Mouse (Mus musculus): Measurements from ENCODE around the gene En1. TPM values are rescaled to one million over a fixed set of nuclear protein-coding genes. Genes with fewer than 3 reads are reported as not detected.

Gene En1
- polyA plus RNA-seq, 1 experiment from 2014 or later: not detected

GRCm38 (mm10) chr1:120605521-120606310 lies 3.5 kb downstream of the En1 start:
- Histone ChIP-seq H3K27ac (no peak overlapping the region), H3K79me2 (ENCODE audit: inconsistent target) (no peaks in the 10 kb centered on the region), H3K4me3 (ENCODE audit: inconsistent target) (no peak overlapping the region), H3K36me3 (ENCODE audit: inconsistent target) (no peaks in the 10 kb centered on the region)
- 9% methylated on average over 6 of the region's 6 CpGs for WGBS (ENCODE audit: missing documents)

DNA sequence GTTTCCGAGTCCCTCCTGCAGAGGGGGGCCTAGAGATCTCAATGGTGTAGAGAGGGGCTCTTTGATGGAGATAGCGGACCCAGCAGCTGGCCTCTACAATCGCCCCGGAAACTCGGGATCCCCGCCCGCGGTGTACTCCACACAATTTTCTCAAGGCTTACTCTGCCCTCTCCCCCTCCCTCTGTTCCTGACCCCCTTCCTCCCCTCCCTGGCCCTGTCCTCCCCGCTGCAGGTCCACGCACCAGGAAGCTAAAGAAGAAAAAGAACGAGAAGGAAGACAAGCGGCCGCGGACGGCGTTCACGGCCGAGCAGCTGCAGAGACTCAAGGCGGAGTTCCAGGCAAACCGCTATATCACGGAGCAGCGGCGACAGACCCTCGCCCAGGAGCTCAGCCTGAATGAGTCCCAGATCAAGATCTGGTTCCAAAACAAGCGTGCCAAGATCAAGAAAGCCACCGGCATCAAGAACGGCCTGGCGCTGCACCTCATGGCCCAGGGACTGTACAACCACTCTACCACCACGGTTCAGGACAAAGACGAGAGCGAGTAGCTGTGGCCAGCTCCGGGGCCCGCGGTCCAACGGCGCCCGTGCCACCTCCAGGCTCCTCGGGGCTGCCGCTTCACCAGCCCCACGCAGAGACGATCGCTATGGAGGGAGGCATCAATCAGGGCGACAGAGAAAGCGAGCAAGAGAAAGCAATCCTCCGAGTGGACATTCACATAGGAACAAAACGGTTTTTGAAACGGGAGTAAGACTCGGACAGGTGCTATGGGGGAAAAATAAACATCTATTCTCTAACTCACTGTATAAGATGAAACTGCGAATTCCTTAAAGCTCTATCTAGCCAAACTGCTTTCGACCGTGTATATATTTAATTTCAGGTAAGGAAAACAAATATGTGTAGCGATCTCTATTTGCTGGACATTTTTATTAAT lies 4.7 kb downstream of the En1 start:
- H3K79me2 ChIP-seq (ENCODE audit: inconsistent target): no peaks in the 10 kb centered on the region
- no peak overlapping the region for H3K27ac ChIP-seq
- no peak overlapping the region for H3K4me3 ChIP-seq (ENCODE audit: inconsistent target)
- WGBS (ENCODE audit: missing documents): 3% methylated on average over 52 of the region's 52 CpGs
- H3K36me3 ChIP-seq (ENCODE audit: inconsistent target): no peaks in the 10 kb centered on the region

GRCm38 (mm10) chr1:120607576-120608400 lies 5.6 kb downstream of the En1 start:
- WGBS (ENCODE audit: missing documents): 45% methylated on average over 6 of the region's 11 CpGs
- no peak overlapping the region for H3K27ac ChIP-seq
- no peaks in the 10 kb centered on the region for H3K79me2 ChIP-seq (ENCODE audit: inconsistent target)
- H3K36me3 ChIP-seq (ENCODE audit: inconsistent target): no peaks in the 10 kb centered on the region
- no peak overlapping the region for H3K4me3 ChIP-seq (ENCODE audit: inconsistent target)

DNA sequence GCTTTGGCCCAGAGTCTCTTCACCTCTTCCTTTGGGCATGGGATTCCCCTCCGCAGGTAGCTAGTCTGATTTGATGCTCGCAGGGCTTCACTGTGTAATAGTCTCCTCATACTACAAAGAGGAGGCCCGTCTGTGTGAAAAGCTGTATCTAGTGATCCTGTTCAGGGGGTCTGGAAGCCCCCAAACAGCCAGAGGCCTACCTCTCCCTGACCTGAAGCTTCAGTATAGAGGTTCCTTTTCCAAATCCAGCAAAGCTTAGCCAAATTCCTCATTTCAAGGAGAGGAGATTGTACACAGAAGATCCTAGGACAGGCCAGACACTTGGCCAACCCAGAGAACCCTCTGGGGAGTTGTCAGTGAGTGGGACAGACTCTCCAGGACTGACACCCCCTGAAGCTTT lies 6.2 kb downstream of the En1 start:
- Histone ChIP-seq H3K4me3 (ENCODE audit: inconsistent target) (no peak overlapping the region), H3K79me2 (ENCODE audit: inconsistent target) (no peaks in the 10 kb centered on the region), H3K36me3 (ENCODE audit: inconsistent target) (no peaks in the 10 kb centered on the region), H3K27ac (no peak overlapping the region)
- 78% methylated on average over 3 of the region's 3 CpGs for WGBS (ENCODE audit: missing documents)

GRCm38 (mm10) chr1:120609611-120610010 lies 7.4 kb downstream of the En1 start:
- H3K79me2 ChIP-seq (ENCODE audit: inconsistent target): no peaks in the 10 kb centered on the region
- 14% methylated on average over 6 of the region's 6 CpGs for WGBS (ENCODE audit: missing documents)
- no peaks in the 10 kb centered on the region for H3K36me3 ChIP-seq (ENCODE audit: inconsistent target)
- no peak overlapping the region for H3K4me3 ChIP-seq (ENCODE audit: inconsistent target)
- H3K27ac ChIP-seq: no peak overlapping the region

- Histone ChIP-seq H3K36me3 (ENCODE audit: inconsistent target) (no peaks in the 10 kb centered on the region), H3K4me3 (ENCODE audit: inconsistent target) (no peak overlapping the region), H3K79me2 (ENCODE audit: inconsistent target) (no peaks in the 10 kb centered on the region), H3K27ac (no peak overlapping the region)
- 14% methylated on average over 32 of the region's 32 CpGs for WGBS (ENCODE audit: missing documents)
Observed at GRCm38 (mm10) chr1:120613461-120614306, 11.5 kb downstream of the En1 start.

- 10% methylated on average over 30 of the region's 30 CpGs for WGBS (ENCODE audit: missing documents)
- Histone ChIP-seq H3K27ac (no peak overlapping the region), H3K36me3 (ENCODE audit: inconsistent target) (no peaks in the 10 kb centered on the region), H3K4me3 (ENCODE audit: inconsistent target) (no peak overlapping the region), H3K79me2 (ENCODE audit: inconsistent target) (no peaks in the 10 kb centered on the region)
Observed at GRCm38 (mm10) chr1:120614307-120615100, 12.3 kb downstream of the En1 start.

DNA sequence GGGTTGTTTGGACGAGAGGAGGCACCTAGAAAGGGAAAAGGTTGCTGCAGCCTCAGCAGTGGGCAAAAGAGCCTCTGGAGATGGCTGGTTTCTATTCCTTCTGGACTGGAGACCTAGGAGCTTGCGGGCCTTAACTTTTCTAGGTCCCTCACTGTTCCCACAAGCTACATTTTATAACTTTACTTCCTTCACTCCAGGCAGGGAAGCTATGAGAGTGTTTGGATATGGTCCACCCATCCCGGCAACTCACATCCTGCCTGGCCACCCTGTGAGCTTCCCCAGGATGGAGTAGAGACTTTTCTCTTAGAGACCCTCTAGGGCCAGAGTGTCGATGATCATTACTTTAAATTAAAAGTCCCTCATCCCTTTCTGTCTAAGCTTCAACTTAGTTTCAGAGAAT lies 13.3 kb downstream of the En1 start:
- no peak overlapping the region for H3K27ac ChIP-seq
- WGBS (ENCODE audit: missing documents): 6% methylated on average over 4 of the region's 4 CpGs
- H3K36me3 ChIP-seq (ENCODE audit: inconsistent target): no peaks in the 10 kb centered on the region
- H3K4me3 ChIP-seq (ENCODE audit: inconsistent target): no peak overlapping the region
- no peaks in the 10 kb centered on the region for H3K79me2 ChIP-seq (ENCODE audit: inconsistent target)

DNA sequence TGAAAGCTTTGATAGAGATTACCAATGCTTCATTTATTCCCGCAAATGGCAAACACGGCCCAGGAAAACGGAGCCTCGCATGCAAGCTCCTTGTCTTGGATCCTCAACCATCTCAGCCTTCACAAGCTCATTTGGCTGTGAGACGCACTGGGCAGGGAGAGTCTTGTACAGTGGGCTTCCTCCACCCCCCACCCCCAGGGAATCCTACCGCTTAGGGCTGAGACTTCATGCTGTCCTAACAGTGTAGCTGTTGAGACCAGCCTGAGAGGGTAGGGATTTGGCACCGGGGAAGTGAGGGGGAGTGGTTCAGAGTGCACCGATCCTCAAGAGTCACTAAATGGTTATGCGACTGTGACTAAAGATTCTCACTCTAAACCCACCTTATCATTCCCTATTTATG lies 13.7 kb downstream of the En1 start:
- Histone ChIP-seq H3K79me2 (ENCODE audit: inconsistent target) (no peaks in the 10 kb centered on the region), H3K36me3 (ENCODE audit: inconsistent target) (no peaks in the 10 kb centered on the region), H3K27ac (no peak overlapping the region), H3K4me3 (ENCODE audit: inconsistent target) (no peak overlapping the region)
- 5% methylated on average over 9 of the region's 9 CpGs for WGBS (ENCODE audit: missing documents)

DNA sequence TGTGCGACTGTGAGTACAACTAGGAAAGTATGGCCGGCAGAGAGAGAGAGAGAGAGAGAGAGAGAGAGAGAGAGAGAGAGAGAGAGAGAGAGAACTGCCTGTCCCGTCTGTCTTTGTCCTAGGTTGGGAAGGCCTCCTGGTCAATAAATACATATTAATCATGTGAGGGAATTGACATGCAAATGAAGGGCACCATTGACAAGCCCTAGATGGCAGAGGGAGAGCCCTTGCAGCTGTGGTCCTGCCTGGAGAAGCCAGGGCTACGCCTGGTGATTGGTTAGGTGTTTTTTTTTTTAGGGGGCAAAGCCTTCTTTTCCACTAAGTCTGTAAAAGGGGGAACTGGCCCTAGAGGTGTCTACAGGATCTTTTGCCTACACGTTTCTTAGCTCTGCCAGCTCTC lies 19.2 kb downstream of the En1 start:
- no peak overlapping the region for H3K4me3 ChIP-seq (ENCODE audit: inconsistent target)
- H3K79me2 ChIP-seq (ENCODE audit: inconsistent target): no peaks in the 10 kb centered on the region
- 53% methylated on average over 5 of the region's 5 CpGs for WGBS (ENCODE audit: missing documents)

DNA sequence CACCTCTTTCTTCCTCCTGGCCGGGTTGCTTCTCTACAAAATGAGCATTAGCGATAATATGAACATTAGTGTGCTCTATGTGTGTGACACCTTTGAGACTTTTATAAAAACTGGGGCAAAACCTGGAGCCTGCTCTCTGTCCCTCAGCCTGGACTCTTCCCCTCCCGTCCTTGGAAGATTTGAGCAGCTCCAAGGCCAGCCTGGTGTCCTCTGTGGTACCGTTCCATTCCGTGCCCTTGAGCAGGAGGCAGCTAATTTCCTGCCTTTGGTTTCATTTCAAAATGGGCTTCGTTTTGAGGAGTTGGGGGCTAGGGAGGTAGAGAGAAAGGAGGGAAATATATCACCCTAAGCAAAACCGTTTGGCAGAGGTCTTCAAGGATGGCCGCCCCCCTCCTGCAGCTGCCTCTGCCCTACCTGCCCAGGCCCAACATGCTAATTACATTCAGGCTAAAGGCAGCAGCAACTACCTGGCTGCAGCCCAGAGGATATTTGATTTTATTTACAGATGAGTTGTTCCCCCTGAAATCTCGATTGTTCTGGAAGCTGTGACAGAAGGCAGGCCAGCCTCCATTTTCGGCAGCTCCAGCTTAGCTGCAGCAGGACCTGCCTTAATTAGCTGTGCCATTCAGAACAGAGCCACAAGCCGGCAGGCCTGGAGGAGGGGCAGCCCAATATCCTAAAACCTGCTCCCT lies 24.9 kb downstream of the En1 start:
- H3K4me3 ChIP-seq (ENCODE audit: inconsistent target): no peak overlapping the region
- no peaks in the 10 kb centered on the region for H3K79me2 ChIP-seq (ENCODE audit: inconsistent target)
- H3K27ac ChIP-seq: no peak overlapping the region
- WGBS (ENCODE audit: missing documents): 56% methylated on average over 11 of the region's 11 CpGs
- no peaks in the 10 kb centered on the region for H3K36me3 ChIP-seq (ENCODE audit: inconsistent target)

More for the DNA sequence above, 19.2 kb downstream of the En1 start:
- H3K27ac ChIP-seq: no peak overlapping the region
- H3K36me3 ChIP-seq (ENCODE audit: inconsistent target): no peaks in the 10 kb centered on the region

DNA sequence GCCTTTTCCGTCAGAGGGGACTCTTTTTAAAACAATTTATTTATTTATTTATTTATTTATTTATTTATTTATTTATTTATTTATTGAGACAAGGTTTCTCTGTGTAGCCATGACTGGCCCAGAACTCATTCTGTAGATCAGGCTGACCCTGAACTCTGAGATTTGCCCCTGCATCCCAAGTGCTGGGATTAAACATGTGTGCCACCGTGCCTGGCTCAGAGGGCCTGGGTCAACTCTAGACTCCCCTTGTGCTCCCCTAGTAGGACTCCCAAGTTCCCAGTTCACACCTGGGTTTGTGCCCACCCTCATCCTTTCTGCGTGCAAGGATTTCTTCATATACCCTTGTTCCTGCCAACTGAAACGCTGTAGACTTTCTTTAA lies 25.4 kb downstream of the En1 start:
- no peak overlapping the region for H3K27ac ChIP-seq
- no peak overlapping the region for H3K4me3 ChIP-seq (ENCODE audit: inconsistent target)
- WGBS (ENCODE audit: missing documents): 86% methylated on average over 4 of the region's 4 CpGs
- no peaks in the 10 kb centered on the region for H3K36me3 ChIP-seq (ENCODE audit: inconsistent target)
- no peaks in the 10 kb centered on the region for H3K79me2 ChIP-seq (ENCODE audit: inconsistent target)

DNA sequence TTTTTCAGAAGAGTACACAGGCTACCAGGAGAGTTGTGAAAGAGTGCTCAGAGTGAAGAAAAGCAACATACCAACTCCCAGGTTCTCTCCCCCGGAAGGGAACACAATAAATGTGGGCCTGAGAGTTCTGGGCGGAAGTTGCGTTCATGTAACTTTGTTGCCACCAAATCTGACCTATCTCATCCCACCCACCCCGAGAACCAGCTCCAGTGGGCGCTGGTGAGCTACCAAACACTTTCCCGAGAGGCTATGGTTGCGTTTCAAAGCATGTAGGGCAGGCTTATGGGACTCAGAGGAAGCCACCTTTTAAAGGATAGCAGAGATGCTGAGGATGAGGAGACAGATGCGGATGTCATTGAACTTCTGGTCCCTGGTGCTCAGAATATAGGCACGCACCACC lies 26.6 kb downstream of the En1 start:
- H3K79me2 ChIP-seq (ENCODE audit: inconsistent target): no peaks in the 10 kb centered on the region
- no peak overlapping the region for H3K4me3 ChIP-seq (ENCODE audit: inconsistent target)
- 49% methylated on average over 9 of the region's 9 CpGs for WGBS (ENCODE audit: missing documents)
- H3K36me3 ChIP-seq (ENCODE audit: inconsistent target): no peaks in the 10 kb centered on the region
- H3K27ac ChIP-seq: no peak overlapping the region
